Mouse (Mus musculus) heart, embryonic 14.5 days (tissue): Measurements from ENCODE around the gene Tnni2. TPM values are rescaled to one million over a fixed set of nuclear protein-coding genes. Genes with fewer than 3 reads are reported as not detected.

Experiments used
- ATAC-seq: fragments of 200-750 bp; cut with Nextera tagmentation; 2 replicates; pipeline ENCODE4 v1.8.0; 2017; ENCODE audit warnings: low read depth, moderate TSS enrichment; ENCODE audit not compliant: insufficient number of reproducible peaks, insufficient read depth, low FRiP score
- H3K27ac ChIP-seq, 2 experiments: fragments of 200-500 bp in 1 of 2; fragments of 300-500 bp in 1 of 2; sonication (generic) in 1 of 2; replicated peaks in 1 of 2; 2 replicates each; pipeline ENCODE4 v1.5.1; 2012 to 2014; ENCODE audit warnings: low read depth in 2 of 2, low read length in 2 of 2, control low read depth in 1 of 2, mild to moderate bottlenecking in 1 of 2, mixed read lengths in 1 of 2; ENCODE audit not compliant: control insufficient read depth in 1 of 2, insufficient read depth in 1 of 2
- H3K27me3 ChIP-seq: fragments of 300-500 bp; sonication (generic); 2 replicates; pipeline ENCODE4 v1.6.1; 2014; ENCODE audit warnings: mild to moderate bottlenecking, low read length, control low read depth; ENCODE audit not compliant: control insufficient read depth, insufficient read depth
- H3K36me3 ChIP-seq: fragments of 300-500 bp; sonication (generic); 2 replicates; pipeline ENCODE4 v1.6.1; 2014; ENCODE audit warnings: mild to moderate bottlenecking, control low read depth, low read length, mixed read lengths; ENCODE audit not compliant: control insufficient read depth, insufficient read depth
- H3K4me1 ChIP-seq, 2 experiments: fragments of 200-500 bp in 1 of 2; fragments of 300-500 bp in 1 of 2; sonication (generic) in 1 of 2; 2 replicates each; pipeline ENCODE4 v1.6.1; 2012 to 2014; ENCODE audit warnings: low read length in 2 of 2, control low read depth in 1 of 2, mixed read lengths in 1 of 2; ENCODE audit not compliant: control insufficient read depth in 2 of 2, insufficient read depth in 2 of 2
- H3K4me2 ChIP-seq: fragments of 300-500 bp; sonication (generic); 2 replicates; pipeline ENCODE4 v1.6.1; 2014; ENCODE audit warnings: mild to moderate bottlenecking, low read length
- H3K4me3 ChIP-seq, 2 experiments: fragments of 200-500 bp in 1 of 2; fragments of 300-500 bp in 1 of 2; sonication (generic) in 1 of 2; 2 replicates each; pipeline ENCODE4 v1.5.1; 2012 to 2014; ENCODE audit warnings: low read length in 2 of 2, mild to moderate bottlenecking in 2 of 2, control low read depth in 1 of 2, low read depth in 1 of 2, moderate library complexity in 1 of 2; ENCODE audit not compliant: control insufficient read depth in 1 of 2, insufficient read depth in 1 of 2
- H3K9ac ChIP-seq: fragments of 300-500 bp; sonication (generic); 2 replicates; pipeline ENCODE4 v1.6.1; 2014; ENCODE audit warnings: mild to moderate bottlenecking, low read length
- H3K9me3 ChIP-seq: fragments of 300-500 bp; sonication (generic); 2 replicates; pipeline ENCODE4 v1.6.1; 2016; ENCODE audit warnings: low read length, control low read depth; ENCODE audit not compliant: control insufficient read depth
- WGBS: fragments of 180-500 bp; shearing (Covaris S2); extraction: QIAGEN DNeasy Blood & Tissue Kit; methylation state at CpG from one replicate; pipeline ENCODE4 v1.1.7; 2014; 5-methylcytosine and 5-hydroxymethylcytosine counted together
- polyA plus RNA-seq: library from polyadenylated mRNA; unstranded; fragments of >200 nt; fragmentation: Nextera tagmentation; extraction: Ambion mirVana; gene quantifications from 2 replicates; pipeline ENCODE4 v1.2.1, GENCODE M21; 2014

Tnni2 gene
- polyA plus RNA-seq, 1 experiment from 2014 or later: 31.7 TPM

GRCm38 (mm10) chr7:142481568-142482255 is 40.1 kb downstream of the Tnni2 start:
- Histone ChIP-seq H3K9me3 (no peaks in the 10 kb centered on the region), H3K4me1 (peaks cover 56 to 63% of the 10 kb centered on the region in 2 experiments)
- WGBS: 4% methylated on average over 21 of the region's 22 CpGs

GRCm38 (mm10) chr7:142482256-142482609 is 40.6 kb downstream of the Tnni2 start:
- Histone ChIP-seq H3K9ac (peak overlapping the region; percentile 76), H3K4me1 (peaks cover 58 to 68% of the 10 kb centered on the region in 2 experiments), H3K9me3 (no peaks in the 10 kb centered on the region), H3K27ac (peak overlapping the region; percentile 94 to 98), H3K36me3 (peaks cover 17% of the 10 kb centered on the region; the same call in 1 of the 2 replicates), H3K4me3 (no peak overlapping the region), H3K27me3 (no peaks in the 10 kb centered on the region), H3K4me2 (peak overlapping the region; percentile 54)
- ATAC-seq: peak; percentile 18; the same call in 1 of the 2 replicates
- WGBS: 8% methylated on average over 6 of the region's 6 CpGs

More at GRCm38 (mm10) chr7:142481568-142482255, 40.1 kb downstream of the Tnni2 start:
- Histone ChIP-seq H3K36me3 (peaks cover 16% of the 10 kb centered on the region; the same call in 1 of the 2 replicates), H3K9ac (peak overlapping the region; percentile 76), H3K27me3 (no peaks in the 10 kb centered on the region), H3K4me3 (peak overlapping the region in 1 of 2 experiments; percentile 10; a peak in 2 of 4 replicates), H3K4me2 (peak overlapping the region; percentile 54), H3K27ac (peak overlapping the region; percentile 94 to 98)
- ATAC-seq: peak; percentile 78

GRCm38 (mm10) chr7:142483136-142483535 is 41.5 kb downstream of the Tnni2 start:
- peaks cover 63 to 77% of the 10 kb centered on the region in 2 experiments for H3K4me1 ChIP-seq
- WGBS: 7% methylated on average over 11 of the region's 11 CpGs

GRCm38 (mm10) chr7:142484780-142485179 is 43.2 kb downstream of the Tnni2 start:
- Histone ChIP-seq H3K9me3 (no peaks in the 10 kb centered on the region), H3K4me1 (peaks cover 54 to 74% of the 10 kb centered on the region in 2 experiments), H3K9ac (no peak overlapping the region), H3K27ac (peak overlapping the region; percentile 94 to 98; a peak in 3 of 4 replicates), H3K4me3 (no peak overlapping the region), H3K36me3 (peaks cover 34% of the 10 kb centered on the region), H3K4me2 (no peak overlapping the region), H3K27me3 (no peaks in the 10 kb centered on the region)
- no peak for ATAC-seq
- 70% methylated on average over 12 of the region's 12 CpGs for WGBS

More at GRCm38 (mm10) chr7:142483136-142483535, 41.5 kb downstream of the Tnni2 start:
- Histone ChIP-seq H3K36me3 (peaks cover 17% of the 10 kb centered on the region; the same call in 1 of the 2 replicates), H3K4me2 (no peak overlapping the region; the same call in 1 of the 2 replicates), H3K27ac (peak overlapping the region; percentile 94 to 98), H3K9me3 (no peaks in the 10 kb centered on the region), H3K9ac (peak overlapping the region; percentile 76; the same call in 1 of the 2 replicates), H3K27me3 (no peaks in the 10 kb centered on the region), H3K4me3 (no peak overlapping the region)
- peak; percentile 47 for ATAC-seq

GRCm38 (mm10) chr7:142486751-142487162 is 45.1 kb downstream of the Tnni2 start:
- peaks cover 52% of the 10 kb centered on the region for H3K36me3 ChIP-seq
- H3K4me3 ChIP-seq: no peak overlapping the region
- H3K4me2 ChIP-seq: no peak overlapping the region
- H3K27me3 ChIP-seq: no peaks in the 10 kb centered on the region
- H3K9ac ChIP-seq: peak overlapping the region; percentile 57; the same call in 1 of the 2 replicates
- peaks cover 39 to 58% of the 10 kb centered on the region in 2 experiments for H3K4me1 ChIP-seq
- H3K9me3 ChIP-seq: no peaks in the 10 kb centered on the region
- WGBS: 65% methylated on average over 8 of the region's 8 CpGs
- no peak for ATAC-seq
- H3K27ac ChIP-seq: peak overlapping the region; percentile 72 to 98

- Histone ChIP-seq H3K4me3 (no peak overlapping the region), H3K9ac (peak overlapping the region; percentile 57)
These were observed 45.8 kb downstream of the Tnni2 start for GRCm38 (mm10) chr7:142487341-142487859.

GRCm38 (mm10) chr7:142488053-142488452 is 46.4 kb downstream of the Tnni2 start:
- 88% methylated on average over 3 of the region's 3 CpGs for WGBS
- peak overlapping the region; percentile 57; the same call in 1 of the 2 replicates for H3K9ac ChIP-seq
- H3K27ac ChIP-seq: peak overlapping the region; percentile 57 to 98
- peaks cover 57% of the 10 kb centered on the region for H3K36me3 ChIP-seq
- no peak overlapping the region for H3K4me2 ChIP-seq
- H3K9me3 ChIP-seq: no peaks in the 10 kb centered on the region
- no peak overlapping the region for H3K4me3 ChIP-seq
- no peaks in the 10 kb centered on the region for H3K27me3 ChIP-seq
- no peak for ATAC-seq
- H3K4me1 ChIP-seq: peaks cover 28 to 45% of the 10 kb centered on the region in 2 experiments

More at GRCm38 (mm10) chr7:142487341-142487859, 45.8 kb downstream of the Tnni2 start:
- no peaks in the 10 kb centered on the region for H3K9me3 ChIP-seq
- H3K27me3 ChIP-seq: no peaks in the 10 kb centered on the region
- H3K4me2 ChIP-seq: no peak overlapping the region
- H3K4me1 ChIP-seq: peaks cover 34 to 51% of the 10 kb centered on the region in 2 experiments
- H3K36me3 ChIP-seq: peaks cover 57% of the 10 kb centered on the region
- peak overlapping the region; percentile 72 to 98 for H3K27ac ChIP-seq
- WGBS: 17% methylated on average over 9 of the region's 9 CpGs
- ATAC-seq: peak; percentile 51
